24 mouse cellular contexts compared by ENCODE assay signal in genomic region chr2:11679626-11680025, GRCm38 (mm10). TPM values are rescaled to one million over a fixed set of nuclear protein-coding genes. Genes with fewer than 3 reads are reported as not detected.
DNase-seq lines count a peak whose midpoint lies in the region; ATAC-seq lines count a peak whose summit lies in the region.
"Had no signal": no experiment of that assay in that cellular context is flagged by ENCODE, and none has a peak within 500 bp of the region (broad histone marks: within the 10 kb centered on the region; RNA-seq: fewer than 3 reads in every experiment).

No protein-coding gene starts in this region.

- DNase-seq in gastrocnemius, adult 8-10 months (ENCODE audit: low spot score in 2 of 2): peak; percentile 23 to 52
- DNase-seq in gastrocnemius, postnatal 14 days: no peak
- DNase-seq in heart, adult 8-10 months (ENCODE audit: low spot score): peak; percentile 9
- peak; percentile 5 for DNase-seq in heart, postnatal 25 days (ENCODE audit: low spot score)
- no peak for DNase-seq in right cerebral cortex, postnatal 25 days
- DNase-seq: adrenal gland, adult 2 months; adrenal gland, postnatal 25 days; cerebellum, adult 2 months; cerebellum, postnatal 10 days; kidney, adult 8-10 months had no signal

- H3K27me3 ChIP-seq in heart, embryonic 11.5 days (ENCODE audit: control insufficient read depth, insufficient read depth, low read length): no peaks in the 10 kb centered on the region
- H3K27me3 ChIP-seq: CH12.LX; forebrain, embryonic 13.5 days; heart, embryonic 15.5 days; hindbrain, embryonic 12.5 days had no signal

- no peaks in the 10 kb centered on the region for H3K4me1 ChIP-seq in heart, embryonic 11.5 days (ENCODE audit: control insufficient read depth, insufficient read depth, low read length)
- no peaks in the 10 kb centered on the region for H3K4me1 ChIP-seq in brown adipose tissue, adult 24 weeks (ENCODE audit: control insufficient read depth, insufficient read depth, insufficient read length, low read length)
- H3K4me1 ChIP-seq: embryonic facial prominence, embryonic 10.5 days; forebrain, embryonic 13.5 days; heart, embryonic 15.5 days; hindbrain, embryonic 12.5 days had no signal

- H3K9me3 ChIP-seq in heart, embryonic 11.5 days (replicated peaks; ENCODE audit: control insufficient read depth, low read length): no peaks in the 10 kb centered on the region
- H3K9me3 ChIP-seq: embryonic facial prominence, embryonic 10.5 days; forebrain, embryonic 13.5 days; heart, embryonic 15.5 days; hindbrain, embryonic 12.5 days had no signal

- intact Hi-C loops in gastrocnemius, postnatal 14 days (cut with DNase I; ENCODE audit: low total_unique reads): no loop called here
- intact Hi-C loops in heart, postnatal 25 days (cut with DNase I): no loop called here

- ATAC-seq in heart, embryonic 11.5 days (replicated peaks; ENCODE audit: insufficient number of reproducible peaks, low FRiP score, low TSS enrichment): no peak
- ATAC-seq: forebrain, embryonic 13.5 days; hindbrain, embryonic 16.5 days; inflammation-experienced regulatory T-cells, adult 6 months; intestine, postnatal 0 days; Patski had no signal

- no peak overlapping the region for H3K27ac ChIP-seq in heart, embryonic 11.5 days (ENCODE audit: low read depth, low read length)
- 0 out of 2 replicates have a peak overlapping the region, but pooled peaks have one; percentile 27 for H3K27ac ChIP-seq in brown adipose tissue, adult 24 weeks (replicated peaks; ENCODE audit: low read depth, low read length)
- H3K27ac ChIP-seq: embryonic facial prominence, embryonic 10.5 days; forebrain, embryonic 13.5 days; heart, embryonic 15.5 days; hindbrain, embryonic 12.5 days had no signal

- no peak overlapping the region for H3K9ac ChIP-seq in heart, embryonic 11.5 days (ENCODE audit: low read depth, low read length)
- H3K9ac ChIP-seq: forebrain, embryonic 13.5 days; heart, embryonic 15.5 days; hindbrain, embryonic 12.5 days had no signal

- WGBS in heart, embryonic 11.5 days (ENCODE audit: insufficient replicate concordance): 64% methylated on average over 7 of the region's 7 CpGs

- no peak overlapping the region for H3K4me3 ChIP-seq in heart, embryonic 11.5 days (ENCODE audit: low read depth, low read length)
- no peak overlapping the region for H3K4me3 ChIP-seq in brown adipose tissue, adult 24 weeks (ENCODE audit: insufficient read depth, low read depth, low read length)
- H3K4me3 ChIP-seq: embryonic facial prominence, embryonic 10.5 days; forebrain, embryonic 13.5 days; heart, embryonic 15.5 days; hindbrain, embryonic 12.5 days had no signal

- H3K4me2 ChIP-seq in heart, embryonic 11.5 days: no peak overlapping the region
- H3K4me2 ChIP-seq: forebrain, embryonic 13.5 days; heart, embryonic 15.5 days; hindbrain, embryonic 12.5 days had no signal

- H3K36me3 ChIP-seq in heart, embryonic 11.5 days (ENCODE audit: control insufficient read depth, insufficient read depth, low read length): no peaks in the 10 kb centered on the region
- H3K36me3 ChIP-seq: embryonic facial prominence, embryonic 10.5 days; heart, embryonic 15.5 days; hindbrain, embryonic 12.5 days had no signal

RNA-seq across cellular contexts. Expression of gene Il15ra, which starts 25.5 kb away (rescaled TPM):
- total RNA-seq in gastrocnemius, adult 8-10 months (2022): 10 to 100 TPM; 15.5 to 25.7 (median 19.9) TPM
- total RNA-seq in gastrocnemius, postnatal 14 days (2021): 10 to 100 TPM; 10.6 to 22.8 TPM
- 10 to 100 TPM; 26.0 to 33.2 (median 30.6) TPM for total RNA-seq in heart, adult 8-10 months (2022)
- 5.8 and 6.7 TPM in 2 replicates for polyA plus RNA-seq in heart, embryonic 11.5 days (2014; fragmentation: Nextera tagmentation; extraction: Ambion mirVana)
- 44.9 and 47.0 TPM in 2 replicates for polyA plus RNA-seq in brown adipose tissue, adult 24 weeks (2012; ENCODE audit: insufficient read depth, insufficient read length, missing spikeins)
- 10 to 100 TPM; 28.6 to 37.3 TPM for total RNA-seq in heart, postnatal 25 days (2021)

RNA-seq across cellular contexts. Expression of gene Il2ra, which starts 37.0 kb away (rescaled TPM):
- under 1 TPM; 0.22 to 0.49 (median 0.26) TPM for total RNA-seq in gastrocnemius, adult 8-10 months (2022)
- total RNA-seq in gastrocnemius, postnatal 14 days (2021): under 1 TPM; 0.16 to 0.42 TPM
- total RNA-seq in heart, adult 8-10 months (2022): 1 to 10 TPM in 3 of 4 experiments, under 1 TPM in 1; 0.62 to 1.5 (median 1.3) TPM
- not detected in 2 replicates for polyA plus RNA-seq in heart, embryonic 11.5 days (2014; fragmentation: Nextera tagmentation; extraction: Ambion mirVana)
- 0.32 and 2.0 TPM in 2 replicates for polyA plus RNA-seq in brown adipose tissue, adult 24 weeks (2012; ENCODE audit: insufficient read depth, insufficient read length, missing spikeins)
- 1 to 10 TPM in 1 of 2 experiments, under 1 TPM in 1; 0.64 to 1.0 TPM for total RNA-seq in heart, postnatal 25 days (2021)
- polyA plus RNA-seq: adrenal gland, adult 2 months; embryonic facial prominence, embryonic 10.5 days; embryonic facial prominence, embryonic 14.5 days; forebrain, embryonic 13.5 days; hindbrain, embryonic 12.5 days; Patski had no signal

RNA-seq across cellular contexts. Expression of gene Gm17490, which starts 53.6 kb away (rescaled TPM):
- not detected for total RNA-seq in gastrocnemius, adult 8-10 months (2022)
- total RNA-seq in gastrocnemius, postnatal 14 days (2021): not detected
- not detected for total RNA-seq in heart, adult 8-10 months (2022)
- not detected in 2 replicates for polyA plus RNA-seq in heart, embryonic 11.5 days (2014; fragmentation: Nextera tagmentation; extraction: Ambion mirVana)
- polyA plus RNA-seq in brown adipose tissue, adult 24 weeks (2012; ENCODE audit: insufficient read depth, insufficient read length, missing spikeins): not detected in 2 replicates
- total RNA-seq in heart, postnatal 25 days (2021): not detected
- total RNA-seq: adrenal gland, adult 2 months; adrenal gland, postnatal 25 days; CH12.LX; heart, postnatal 36 days had no signal
- polyA plus RNA-seq: adrenal gland, adult 2 months; cerebellum, adult 2 months; embryonic facial prominence, embryonic 10.5 days; embryonic facial prominence, embryonic 14.5 days; forebrain, embryonic 13.5 days; gonadal fat pad, adult 2 months; heart, embryonic 15.5 days; hindbrain, embryonic 12.5 days; hindbrain, embryonic 16.5 days; inflammation-experienced regulatory T-cells, adult 6 months; intestine, postnatal 0 days; Patski had no signal

Comparison
In these comparisons a context has a peak if more than half of its experiments do, and no peak if none do; other contexts are left out.
1. DNase-seq: peak in gastrocnemius, adult 8-10 months (2 of 2), heart, adult 8-10 months (single experiment) and heart, postnatal 25 days (single experiment); none in gastrocnemius, postnatal 14 days (single experiment) and right cerebral cortex, postnatal 25 days (single experiment).